Mouse (Mus musculus) lung, postnatal 0 days (tissue): ENCODE data around the gene 4933407L21Rik. TPM values are rescaled to one million over a fixed set of nuclear protein-coding genes. Genes with fewer than 3 reads are reported as not detected.
A peak's percentile ranks its signal among the peaks of the same experiment; 100 is the strongest.
"Not testable (repeated sequence)": the region's sequence is repeated elsewhere in the genome, so short reads cannot be mapped to it uniquely, and the experiment has no call there.

Source experiments
- ATAC-seq: fragments of 200-750 bp; cut with Nextera tagmentation; 2 replicates; pipeline ENCODE4 v1.8.0; 2017; ENCODE audit warnings: moderate library complexity
- DNase-seq: peaks from one replicate; pipeline ENCODE4 v3.0.0-alpha.2; 2016; ENCODE audit warnings: low spot score
- H3K27ac ChIP-seq: fragments of 300-500 bp; sonication (generic); 2 replicates; pipeline ENCODE4 v1.5.1; 2014; ENCODE audit warnings: antibody characterized with exemption, mild to moderate bottlenecking, low read length, mixed read lengths
- H3K27me3 ChIP-seq: fragments of 300-500 bp; sonication (generic); replicated peaks from 2 replicates; pipeline ENCODE4 v1.6.1; 2014; ENCODE audit warnings: low read length, mixed read lengths; ENCODE audit not compliant: insufficient read depth
- H3K36me3 ChIP-seq: fragments of 300-500 bp; sonication (generic); 2 replicates; pipeline ENCODE4 v1.6.1; 2014; ENCODE audit warnings: low read length, mixed read lengths; ENCODE audit not compliant: insufficient read depth
- H3K4me1 ChIP-seq: fragments of 300-500 bp; sonication (generic); 2 replicates; pipeline ENCODE4 v1.6.1; 2014; ENCODE audit warnings: antibody characterized with exemption, low read depth, low read length, mixed read lengths; ENCODE audit not compliant: insufficient read depth
- H3K4me2 ChIP-seq: fragments of 300-500 bp; sonication (generic); replicated peaks from 2 replicates; pipeline ENCODE4 v1.6.1; 2014; ENCODE audit warnings: low read depth, mild to moderate bottlenecking, low read length, moderate library complexity, mixed read lengths
- H3K4me3 ChIP-seq: fragments of 300-500 bp; sonication (generic); 2 replicates; pipeline ENCODE4 v1.5.1; 2014; ENCODE audit warnings: low read depth, low read length
- H3K9ac ChIP-seq: fragments of 300-500 bp; sonication (generic); replicated peaks from 2 replicates; pipeline ENCODE4 v1.6.1; 2014; ENCODE audit warnings: low read depth, mild to moderate bottlenecking
- H3K9me3 ChIP-seq: fragments of 300-500 bp; sonication (generic); 2 replicates; pipeline ENCODE4 v1.6.1; 2016; ENCODE audit warnings: low read length, mixed read lengths
- CTCF ChIP-seq: IDR thresholded peaks from 2 replicates; pipeline ENCODE4 v1.5.1; 2016; ENCODE audit warnings: antibody characterized with exemption, mild to moderate bottlenecking
- EP300 ChIP-seq: IDR thresholded peaks from 2 replicates; pipeline ENCODE4 v1.6.1; 2016; ENCODE audit warnings: antibody characterized with exemption, mild to moderate bottlenecking, control low read depth
- WGBS: fragments of 180-500 bp; shearing (Covaris S2); extraction: QIAGEN DNeasy Blood & Tissue Kit; methylation state at CpG from one replicate; pipeline ENCODE4 v1.1.7; 2014; 5-methylcytosine and 5-hydroxymethylcytosine counted together
- polyA plus RNA-seq: library from polyadenylated mRNA; unstranded; fragments of >200 nt; fragmentation: Nextera tagmentation; extraction: Ambion mirVana; gene quantifications from 2 replicates; pipeline ENCODE4 v1.2.1, GENCODE M21; 2015

Gene 4933407L21Rik
- polyA plus RNA-seq, 1 experiment from 2014 or later = 0.11 TPM

GRCm38 (mm10) chr1:85973468-85973877 lies 45.2 kb downstream of the 4933407L21Rik start:
- no peak overlapping the region for H3K4me2 ChIP-seq
- no peak for TF ChIP-seq CTCF
- TF ChIP-seq EP300 = no peak
- DNase-seq = no peak
- no peaks in the 10 kb centered on the region for H3K9me3 ChIP-seq
- H3K27ac ChIP-seq = no peak overlapping the region
- H3K27me3 ChIP-seq = no peaks in the 10 kb centered on the region
- ATAC-seq = no peak
- no peaks in the 10 kb centered on the region for H3K36me3 ChIP-seq
- H3K9ac ChIP-seq = no peak overlapping the region
- no peak overlapping the region for H3K4me3 ChIP-seq
- 86% methylated on average over 2 of the region's 2 CpGs for WGBS
- H3K4me1 ChIP-seq = no peaks in the 10 kb centered on the region

- no peak for ATAC-seq
Measured at GRCm38 (mm10) chr1:85977709-85978108, 49.4 kb downstream of the 4933407L21Rik start.

GRCm38 (mm10) chr1:85981738-85982357 lies 53.6 kb downstream of the 4933407L21Rik start:
- 49% methylated on average over 7 of the region's 7 CpGs for WGBS

More at GRCm38 (mm10) chr1:85977709-85978108, 49.4 kb downstream of the 4933407L21Rik start:
- H3K9ac ChIP-seq = no peak overlapping the region
- WGBS = 74% methylated on average over 3 of the region's 3 CpGs
- peak; percentile 24 for DNase-seq
- H3K9me3 ChIP-seq = no peaks in the 10 kb centered on the region
- no peak overlapping the region for H3K4me3 ChIP-seq
- no peaks in the 10 kb centered on the region for H3K36me3 ChIP-seq
- H3K4me1 ChIP-seq = no peaks in the 10 kb centered on the region
- no peak overlapping the region for H3K4me2 ChIP-seq
- H3K27ac ChIP-seq = no peak overlapping the region
- no peak for TF ChIP-seq CTCF
- H3K27me3 ChIP-seq = no peaks in the 10 kb centered on the region

GRCm38 (mm10) chr1:85985784-85986183 lies 57.5 kb downstream of the 4933407L21Rik start:
- Histone ChIP-seq H3K36me3 (no peaks in the 10 kb centered on the region), H3K9ac (no peak overlapping the region), H3K4me1 (no peaks in the 10 kb centered on the region), H3K9me3 (no peaks in the 10 kb centered on the region), H3K27ac (no peak overlapping the region), H3K27me3 (no peaks in the 10 kb centered on the region), H3K4me3 (no peak overlapping the region), H3K4me2 (no peak overlapping the region)
- no peak for DNase-seq
- no peak for ATAC-seq
- TF ChIP-seq CTCF = no peak
- no peak for TF ChIP-seq EP300
- WGBS = 63% methylated on average over 3 of the region's 3 CpGs

More at GRCm38 (mm10) chr1:85981738-85982357, 53.6 kb downstream of the 4933407L21Rik start:
- no peaks in the 10 kb centered on the region for H3K36me3 ChIP-seq
- TF ChIP-seq CTCF = no peak
- TF ChIP-seq EP300 = no peak
- ATAC-seq = no peak
- H3K9me3 ChIP-seq = no peaks in the 10 kb centered on the region
- no peak overlapping the region for H3K9ac ChIP-seq
- H3K27me3 ChIP-seq = no peaks in the 10 kb centered on the region
- no peak overlapping the region for H3K4me2 ChIP-seq
- no peak for DNase-seq
- no peak overlapping the region for H3K4me3 ChIP-seq
- no peak overlapping the region for H3K27ac ChIP-seq
- no peaks in the 10 kb centered on the region for H3K4me1 ChIP-seq

GRCm38 (mm10) chr1:85988351-85988750 lies 60.1 kb downstream of the 4933407L21Rik start:
- H3K9ac ChIP-seq = no peak overlapping the region
- TF ChIP-seq CTCF = no peak
- no peak for TF ChIP-seq EP300
- ATAC-seq (no peak), DNase-seq (peak; percentile 23)
- H3K9me3 ChIP-seq = no peaks in the 10 kb centered on the region
- 62% methylated on average over 4 of the region's 4 CpGs for WGBS
- H3K27me3 ChIP-seq = no peaks in the 10 kb centered on the region
- no peak overlapping the region for H3K4me3 ChIP-seq
- H3K4me2 ChIP-seq = no peak overlapping the region
- no peak overlapping the region for H3K27ac ChIP-seq
- H3K36me3 ChIP-seq = no peaks in the 10 kb centered on the region
- H3K4me1 ChIP-seq = no peaks in the 10 kb centered on the region

- not testable (repeated sequence) for DNase-seq, ATAC-seq
- WGBS = 80% methylated on average over 4 of the region's 4 CpGs
Measured at GRCm38 (mm10) chr1:85988882-85989281, 60.6 kb downstream of the 4933407L21Rik start.

More at GRCm38 (mm10) chr1:85988882-85989281, 60.6 kb downstream of the 4933407L21Rik start:
- not testable (repeated sequence) for H3K4me1 ChIP-seq, H3K4me3 ChIP-seq, H3K9me3 ChIP-seq, H3K36me3 ChIP-seq, H3K9ac ChIP-seq, H3K27me3 ChIP-seq, H3K4me2 ChIP-seq, H3K27ac ChIP-seq

Other genes with a start within 250 kb of the 4933407L21Rik start
- gene A630001G21Rik, start 149.8 kb upstream of the 4933407L21Rik start, polyA plus RNA-seq = 1.5 and 1.8 TPM in 2 replicates
- gene Cab39, start 135.0 kb upstream of the 4933407L21Rik start, polyA plus RNA-seq = 37.3 and 37.7 TPM in 2 replicates
- 221 and 244 TPM in 2 replicates for gene Itm2c, start 34.2 kb upstream of the 4933407L21Rik start, polyA plus RNA-seq
- 0.14 and 0.26 TPM in 2 replicates for gene Gpr55, start 32.5 kb downstream of the 4933407L21Rik start, polyA plus RNA-seq
- not detected in 2 replicates for gene Spata3, start 88.3 kb downstream of the 4933407L21Rik start, polyA plus RNA-seq
- 0.24 and 0.41 TPM in 2 replicates for gene 2810459M11Rik, start 117.4 kb downstream of the 4933407L21Rik start, polyA plus RNA-seq
- gene Psmd1, start 135.9 kb downstream of the 4933407L21Rik start, polyA plus RNA-seq = 85.1 and 86.2 TPM in 2 replicates
- 1.0 and 1.2 TPM in 2 replicates for gene Htr2b, start 183.5 kb downstream of the 4933407L21Rik start, polyA plus RNA-seq
- 0.16 TPM in 1 of 2 replicates, not detected in the other for gene Gm21972, start 205.2 kb downstream of the 4933407L21Rik start, polyA plus RNA-seq
- 8.7 and 9.8 TPM in 2 replicates for gene Armc9, start 226.3 kb downstream of the 4933407L21Rik start, polyA plus RNA-seq